Mouse (Mus musculus) heart, embryonic 11.5 days (tissue): Measurements from ENCODE around the gene Pbx1. TPM values are rescaled to one million over a fixed set of nuclear protein-coding genes. Genes with fewer than 3 reads are reported as not detected.

Experiments
- ATAC-seq: fragments of 200-750 bp; cut with Nextera tagmentation; replicated peaks from 2 replicates; pipeline ENCODE4 v1.8.0; 2017; ENCODE audit warnings: moderate library complexity; ENCODE audit not compliant: insufficient number of reproducible peaks, low FRiP score, low TSS enrichment
- H3K27ac ChIP-seq: fragments of 300-500 bp; sonication (generic); 2 replicates; pipeline ENCODE4 v1.5.1; 2014; ENCODE audit warnings: mild to moderate bottlenecking, low read depth, low read length
- H3K27me3 ChIP-seq: fragments of 300-500 bp; sonication (generic); 2 replicates; pipeline ENCODE4 v1.6.1; 2014; ENCODE audit warnings: mild to moderate bottlenecking, low read length, mixed read lengths; ENCODE audit not compliant: control insufficient read depth, insufficient read depth
- H3K36me3 ChIP-seq: fragments of 300-500 bp; sonication (generic); 2 replicates; pipeline ENCODE4 v1.6.1; 2014; ENCODE audit warnings: mild to moderate bottlenecking, low read length, moderate library complexity, mixed read lengths; ENCODE audit not compliant: control insufficient read depth, insufficient read depth
- H3K4me1 ChIP-seq: fragments of 300-500 bp; sonication (generic); 2 replicates; pipeline ENCODE4 v1.6.1; 2014; ENCODE audit warnings: low read length; ENCODE audit not compliant: control insufficient read depth, insufficient read depth
- H3K4me2 ChIP-seq: fragments of 300-500 bp; sonication (generic); 2 replicates; pipeline ENCODE4 v1.6.1; 2014; ENCODE audit warnings: mild to moderate bottlenecking, moderate library complexity
- H3K4me3 ChIP-seq: fragments of 300-500 bp; sonication (generic); 2 replicates; pipeline ENCODE4 v1.5.1; 2014; ENCODE audit warnings: low read depth, low read length
- H3K9ac ChIP-seq: fragments of 300-500 bp; sonication (generic); 2 replicates; pipeline ENCODE4 v1.6.1; 2014; ENCODE audit warnings: mild to moderate bottlenecking, low read depth, low read length, moderate library complexity
- H3K9me3 ChIP-seq: fragments of 300-500 bp; sonication (generic); replicated peaks from 2 replicates; pipeline ENCODE4 v1.6.1; 2016; ENCODE audit warnings: low read length; ENCODE audit not compliant: control insufficient read depth
- WGBS: fragments of 180-500 bp; shearing (Covaris S2); extraction: QIAGEN DNeasy Blood & Tissue Kit; methylation state at CpG from one replicate; pipeline ENCODE4 v1.1.7; 2014; ENCODE audit not compliant: insufficient replicate concordance; 5-methylcytosine and 5-hydroxymethylcytosine counted together
- polyA plus RNA-seq: library from polyadenylated mRNA; unstranded; fragments of >200 nt; fragmentation: Nextera tagmentation; extraction: Ambion mirVana; gene quantifications from 2 replicates; pipeline ENCODE4 v1.2.1, GENCODE M21; 2014

Pbx1 gene
- polyA plus RNA-seq, 1 experiment from 2014 or later = 33.5 TPM

DNA sequence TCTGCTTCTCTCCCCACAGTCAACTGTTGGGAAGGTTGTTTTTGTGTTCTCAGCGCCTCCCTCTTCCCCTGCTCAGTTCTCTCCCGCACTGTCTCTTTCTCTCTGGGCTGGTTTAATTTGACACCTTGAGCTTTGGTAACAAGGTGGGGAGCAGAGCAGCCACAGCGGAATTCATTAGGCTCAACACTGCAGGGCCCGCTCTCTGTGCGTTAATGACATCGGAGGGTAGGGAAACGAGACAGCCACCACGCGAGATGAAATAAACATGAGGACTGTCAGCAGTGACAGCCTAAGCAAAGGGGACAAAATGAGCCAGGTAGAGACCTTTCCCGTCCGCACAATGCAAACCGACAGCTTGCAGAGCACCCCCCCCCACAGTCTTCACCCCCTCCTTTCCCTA, 90.2 kb downstream of the Pbx1 start:
- Histone ChIP-seq H3K27ac (no peak overlapping the region), H3K4me2 (no peak overlapping the region)
- WGBS = 45% methylated on average over 12 of the region's 12 CpGs

DNA sequence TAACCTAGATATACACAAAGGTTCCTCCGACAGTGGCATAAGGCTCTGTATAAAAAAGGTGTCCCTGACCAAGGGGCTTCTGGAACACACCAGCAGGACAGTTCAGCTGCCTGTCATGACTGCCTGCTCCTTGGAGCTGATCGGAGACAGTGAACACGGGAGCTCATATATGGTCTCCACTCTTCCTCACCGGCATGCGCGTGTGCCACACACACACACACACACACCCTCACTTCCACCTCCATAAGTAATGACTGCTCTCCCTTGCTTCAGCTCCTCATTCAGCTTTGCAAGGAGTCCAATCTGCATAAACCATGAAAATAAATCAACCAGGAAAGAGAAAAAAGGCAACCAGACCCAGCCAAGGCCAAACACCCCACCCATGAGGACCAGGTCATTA, 90.7 kb downstream of the Pbx1 start:
- WGBS = 79% methylated on average over 6 of the region's 6 CpGs
- no peaks in the 10 kb centered on the region for H3K27me3 ChIP-seq

More for the DNA sequence above, 90.2 kb downstream of the Pbx1 start:
- Histone ChIP-seq H3K4me3 (no peak overlapping the region), H3K9ac (no peak overlapping the region), H3K9me3 (no peaks in the 10 kb centered on the region), H3K36me3 (no peaks in the 10 kb centered on the region), H3K4me1 (peaks cover 16% of the 10 kb centered on the region), H3K27me3 (no peaks in the 10 kb centered on the region)
- no peak for ATAC-seq

GRCm38 (mm10) chr1:168336238-168336818, 95.7 kb downstream of the Pbx1 start:
- 87% methylated on average over 7 of the region's 7 CpGs for WGBS
- Histone ChIP-seq H3K4me3 (no peak overlapping the region), H3K9ac (no peak overlapping the region), H3K27me3 (no peaks in the 10 kb centered on the region), H3K9me3 (no peaks in the 10 kb centered on the region), H3K36me3 (no peaks in the 10 kb centered on the region), H3K4me1 (peaks cover 15% of the 10 kb centered on the region), H3K27ac (no peak overlapping the region), H3K4me2 (no peak overlapping the region)
- no peak for ATAC-seq

More for the DNA sequence above, 90.7 kb downstream of the Pbx1 start:
- no peaks in the 10 kb centered on the region for H3K36me3 ChIP-seq
- no peak overlapping the region for H3K9ac ChIP-seq
- no peak overlapping the region for H3K4me3 ChIP-seq
- H3K4me2 ChIP-seq = no peak overlapping the region
- H3K9me3 ChIP-seq = no peaks in the 10 kb centered on the region
- ATAC-seq = no peak
- H3K4me1 ChIP-seq = peaks cover 16% of the 10 kb centered on the region
- H3K27ac ChIP-seq = no peak overlapping the region

GRCm38 (mm10) chr1:168334831-168335574, 97.1 kb downstream of the Pbx1 start:
- no peak overlapping the region for H3K4me3 ChIP-seq
- no peak overlapping the region for H3K4me2 ChIP-seq
- H3K9ac ChIP-seq = no peak overlapping the region
- H3K4me1 ChIP-seq = peaks cover 25% of the 10 kb centered on the region
- no peak for ATAC-seq
- H3K27ac ChIP-seq = no peak overlapping the region
- no peaks in the 10 kb centered on the region for H3K9me3 ChIP-seq
- H3K27me3 ChIP-seq = no peaks in the 10 kb centered on the region
- WGBS = 91% methylated on average over 8 of the region's 8 CpGs
- H3K36me3 ChIP-seq = no peaks in the 10 kb centered on the region

DNA sequence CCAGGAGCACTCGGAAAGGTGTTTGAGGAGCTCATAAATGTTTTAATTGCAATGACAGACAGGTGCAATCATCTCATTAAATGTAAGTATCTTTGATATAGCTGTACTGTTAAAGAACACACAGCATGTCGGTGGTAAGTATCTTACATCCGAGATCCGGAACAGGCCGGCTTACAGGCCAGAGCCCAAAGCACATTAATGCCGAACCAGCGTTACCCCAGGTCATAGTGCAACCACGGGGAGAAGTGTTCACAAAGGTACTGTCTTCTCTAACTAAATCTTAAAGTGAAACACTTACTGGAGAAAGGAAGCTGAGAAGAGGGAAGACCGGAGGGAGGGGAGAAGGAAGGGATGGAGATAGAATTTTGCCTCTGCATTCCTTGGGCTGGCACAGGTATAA, 100.0 kb downstream of the Pbx1 start:
- no peak overlapping the region for H3K9ac ChIP-seq
- no peaks in the 10 kb centered on the region for H3K27me3 ChIP-seq
- no peak overlapping the region for H3K4me3 ChIP-seq
- peaks cover 35% of the 10 kb centered on the region for H3K4me1 ChIP-seq
- no peaks in the 10 kb centered on the region for H3K9me3 ChIP-seq
- H3K4me2 ChIP-seq = no peak overlapping the region
- ATAC-seq = no peak
- H3K27ac ChIP-seq = no peak overlapping the region
- WGBS = 87% methylated on average over 9 of the region's 9 CpGs
- no peaks in the 10 kb centered on the region for H3K36me3 ChIP-seq

DNA sequence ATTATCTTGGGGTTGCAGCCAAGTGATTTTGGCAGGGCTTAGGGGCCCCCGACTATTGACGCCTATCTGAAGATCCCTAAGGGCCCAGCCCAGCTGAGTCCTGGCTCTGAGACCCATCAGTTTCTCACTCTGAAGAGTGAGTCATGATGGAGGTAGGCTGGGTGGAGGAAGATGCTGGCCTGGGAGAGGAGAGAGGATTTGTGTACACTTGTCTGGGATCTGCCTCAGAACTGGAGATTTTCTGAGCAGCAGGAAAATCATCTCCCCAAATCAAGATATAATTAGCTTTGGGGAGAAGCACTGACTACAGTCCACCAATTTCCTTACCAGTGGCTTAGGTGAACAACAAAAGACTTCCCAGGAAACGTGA, 103.8 kb downstream of the Pbx1 start:
- H3K27me3 ChIP-seq = no peaks in the 10 kb centered on the region
- H3K9me3 ChIP-seq = no peaks in the 10 kb centered on the region
- peaks cover 66% of the 10 kb centered on the region for H3K4me1 ChIP-seq
- WGBS = 67% methylated on average over 3 of the region's 3 CpGs
- H3K36me3 ChIP-seq = no peaks in the 10 kb centered on the region
- no peak overlapping the region; the same call in 1 of the 2 replicates for H3K9ac ChIP-seq
- H3K4me3 ChIP-seq = no peak overlapping the region
- H3K4me2 ChIP-seq = no peak overlapping the region
- no peak for ATAC-seq
- H3K27ac ChIP-seq = no peak overlapping the region

GRCm38 (mm10) chr1:168327405-168328235, 104.5 kb downstream of the Pbx1 start:
- ATAC-seq = no peak
- H3K9ac ChIP-seq = no peak overlapping the region; the same call in 1 of the 2 replicates
- H3K9me3 ChIP-seq = no peaks in the 10 kb centered on the region
- H3K4me3 ChIP-seq = no peak overlapping the region
- no peaks in the 10 kb centered on the region for H3K36me3 ChIP-seq
- 86% methylated on average over 18 of the region's 18 CpGs for WGBS
- no peak overlapping the region for H3K27ac ChIP-seq
- H3K27me3 ChIP-seq = no peaks in the 10 kb centered on the region
- H3K4me1 ChIP-seq = peaks cover 66% of the 10 kb centered on the region
- H3K4me2 ChIP-seq = no peak overlapping the region

DNA sequence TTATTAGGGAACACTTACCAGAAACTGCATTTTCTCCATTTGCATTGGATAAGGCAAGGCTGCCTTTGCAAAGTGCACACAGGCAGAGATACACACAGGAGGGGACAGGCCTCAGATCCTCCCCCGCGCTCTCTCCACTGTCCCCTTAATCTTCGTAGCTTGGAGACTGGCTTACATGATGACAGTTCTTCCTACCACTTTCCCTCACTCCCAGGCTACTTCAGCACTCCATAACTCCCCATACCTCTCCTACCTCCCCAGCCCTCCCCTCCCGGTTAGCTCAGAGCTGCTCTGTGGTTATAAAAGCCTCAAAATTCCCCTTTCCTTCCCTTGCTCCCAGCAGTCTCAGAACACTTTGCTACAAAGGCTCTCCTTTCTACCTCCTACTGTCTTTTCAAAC, 106.3 kb downstream of the Pbx1 start:
- Histone ChIP-seq H3K36me3 (0 out of 2 replicates have a peak, but pooled peaks cover 2% of the 10 kb centered on the region), H3K27me3 (no peaks in the 10 kb centered on the region), H3K4me1 (peaks cover 52% of the 10 kb centered on the region), H3K9me3 (no peaks in the 10 kb centered on the region), H3K9ac (no peak overlapping the region), H3K4me2 (no peak overlapping the region), H3K4me3 (no peak overlapping the region), H3K27ac (peak overlapping the region; percentile 35; the same call in 1 of the 2 replicates)
- 31% methylated on average over 4 of the region's 4 CpGs for WGBS
- ATAC-seq = no peak; the same call in 1 of the 2 replicates
